Mouse (Mus musculus): ENCODE results near the gene Lpgat1. TPM values are rescaled to one million over a fixed set of nuclear protein-coding genes. Genes with fewer than 3 reads are reported as not detected.

Lpgat1 gene
- 55.6 and 58.0 TPM in 2 replicates for polyA plus RNA-seq (2014; fragmentation: Nextera tagmentation; extraction: Ambion mirVana)

DNA sequence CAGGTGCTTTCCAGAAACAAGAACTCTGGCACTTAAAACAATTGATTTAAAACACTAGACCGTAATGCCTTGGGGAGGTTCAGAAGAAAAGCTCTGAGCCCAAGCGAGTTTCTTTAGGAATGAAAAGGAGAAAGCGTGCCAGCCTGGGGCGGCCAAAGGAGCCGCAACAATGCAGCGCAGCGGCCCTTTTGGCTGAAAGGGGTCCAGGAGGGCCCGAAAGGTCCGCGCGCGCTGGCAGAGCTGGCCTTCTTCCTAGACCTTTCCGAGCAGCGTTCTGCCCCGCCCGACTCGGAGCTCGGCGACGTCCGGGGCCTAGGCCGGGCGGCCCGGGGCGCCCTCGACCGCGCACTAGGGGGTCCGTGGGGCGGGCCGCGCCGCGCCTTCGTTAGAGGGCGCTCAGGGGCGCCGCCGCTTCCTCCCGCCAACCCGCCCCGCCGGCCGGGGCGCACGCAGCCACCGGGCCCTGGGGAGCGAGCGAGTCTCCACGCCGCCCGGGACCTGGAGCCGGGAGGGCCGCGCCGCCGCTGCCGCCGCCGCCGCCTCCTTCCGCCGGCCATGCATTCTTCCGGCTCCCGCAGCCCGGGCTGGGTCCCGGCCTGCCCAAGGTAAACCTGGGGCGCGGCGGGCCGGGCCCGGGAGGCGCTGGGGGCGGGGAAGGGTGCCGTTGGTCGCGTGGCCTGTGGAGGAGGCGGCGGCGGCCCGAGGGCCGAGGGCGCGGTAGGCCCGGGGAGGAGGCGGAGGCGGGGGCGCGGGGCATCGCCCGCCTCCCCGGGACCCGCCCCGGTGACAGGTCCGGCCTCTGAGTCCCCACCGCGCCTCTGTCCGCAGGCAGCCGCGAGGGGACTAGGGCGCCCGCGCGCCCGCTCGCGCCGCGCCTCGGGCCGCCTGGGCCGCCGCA is at the start of gene Lpgat1:
TSS of gene Lpgat1 (plus strand) at position 234 of the 898 bp plus-strand sequence.
- Histone ChIP-seq H3K4me3 (ENCODE audit: low read depth, low read length) (peak within 1 kb of the TSS; percentile 91), H3K4me2 (peak within 1 kb of the TSS; percentile 74), H3K4me1 (ENCODE audit: control insufficient read depth, insufficient read depth, low read length) (peaks cover 7% of the 10 kb centered on the region), H3K27ac (ENCODE audit: low read depth, low read length) (peak within 1 kb of the TSS; percentile 96), H3K27me3 (ENCODE audit: control insufficient read depth, insufficient read depth, low read length) (no peaks in the 10 kb centered on the region), H3K9ac (ENCODE audit: low read depth, low read length) (peak within 1 kb of the TSS; percentile 93), H3K9me3 (replicated peaks; ENCODE audit: control insufficient read depth, low read length) (no peaks in the 10 kb centered on the region), H3K36me3 (ENCODE audit: control insufficient read depth, insufficient read depth, low read length) (no peaks in the 10 kb centered on the region; the same call in 1 of the 2 replicates)
- peak; percentile 84 for ATAC-seq (replicated peaks; ENCODE audit: insufficient number of reproducible peaks, low FRiP score, low TSS enrichment)
- WGBS (ENCODE audit: insufficient replicate concordance), result under 1% methylated on average over 91 of the region's 113 CpGs

DNA sequence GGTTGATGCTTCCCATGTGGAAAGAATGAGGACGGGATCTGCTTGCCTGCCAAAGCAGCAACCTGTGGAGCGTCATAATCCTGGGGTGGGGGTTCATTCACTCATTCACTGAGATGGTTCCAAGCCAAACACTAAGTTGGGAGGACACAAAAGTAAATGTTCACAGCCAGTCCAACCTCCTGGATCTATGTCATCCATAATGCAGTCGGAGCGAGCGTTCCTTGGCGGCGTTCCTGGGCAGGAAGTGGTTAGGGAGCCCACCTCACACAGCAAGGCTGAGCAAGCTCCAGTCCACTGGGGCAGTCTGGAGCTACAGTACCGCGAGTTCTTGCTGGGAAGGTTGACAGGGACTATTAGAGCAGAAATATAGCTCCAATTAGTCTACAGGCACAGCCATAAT is 49.6 kb upstream of the Lpgat1 start:
- no peak overlapping the region for H3K27ac ChIP-seq (ENCODE audit: low read depth, low read length)
- ATAC-seq (replicated peaks; ENCODE audit: insufficient number of reproducible peaks, low FRiP score, low TSS enrichment), result no peak
- WGBS (ENCODE audit: insufficient replicate concordance), result 79% methylated on average over 9 of the region's 9 CpGs
- H3K4me3 ChIP-seq (ENCODE audit: low read depth, low read length), result no peak overlapping the region
- H3K9ac ChIP-seq (ENCODE audit: low read depth, low read length), result no peak overlapping the region
- H3K4me2 ChIP-seq, result no peak overlapping the region
- H3K27me3 ChIP-seq (ENCODE audit: control insufficient read depth, insufficient read depth, low read length), result no peaks in the 10 kb centered on the region
- H3K4me1 ChIP-seq (ENCODE audit: control insufficient read depth, insufficient read depth, low read length), result no peaks in the 10 kb centered on the region
- H3K36me3 ChIP-seq (ENCODE audit: control insufficient read depth, insufficient read depth, low read length), result no peaks in the 10 kb centered on the region
- no peaks in the 10 kb centered on the region for H3K9me3 ChIP-seq (replicated peaks; ENCODE audit: control insufficient read depth, low read length)

DNA sequence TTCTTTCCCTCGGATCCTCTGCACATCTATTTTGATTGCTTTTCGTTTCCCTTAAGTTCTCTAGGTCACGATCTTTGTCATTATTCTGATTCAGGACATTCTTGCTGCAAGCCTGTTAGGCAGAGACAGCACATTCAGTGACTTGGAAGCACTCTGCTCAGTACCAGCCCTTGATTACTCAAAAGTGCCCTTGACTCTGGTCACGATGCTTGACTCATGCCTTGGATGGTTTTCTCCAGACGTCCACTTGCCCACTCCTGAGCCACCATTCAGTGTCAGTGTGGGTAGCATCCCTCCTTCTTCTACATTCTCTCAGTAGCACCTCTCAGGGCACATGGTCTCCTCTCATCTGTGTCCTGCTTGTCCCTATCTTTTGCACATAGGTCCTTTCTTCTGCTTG is 43.6 kb upstream of the Lpgat1 start:
- H3K4me3 ChIP-seq (ENCODE audit: low read depth, low read length), result no peak overlapping the region
- no peaks in the 10 kb centered on the region for H3K4me1 ChIP-seq (ENCODE audit: control insufficient read depth, insufficient read depth, low read length)
- no peak overlapping the region for H3K27ac ChIP-seq (ENCODE audit: low read depth, low read length)
- no peaks in the 10 kb centered on the region for H3K27me3 ChIP-seq (ENCODE audit: control insufficient read depth, insufficient read depth, low read length)
- H3K36me3 ChIP-seq (ENCODE audit: control insufficient read depth, insufficient read depth, low read length), result no peaks in the 10 kb centered on the region
- H3K9ac ChIP-seq (ENCODE audit: low read depth, low read length), result no peak overlapping the region
- H3K9me3 ChIP-seq (replicated peaks; ENCODE audit: control insufficient read depth, low read length), result no peaks in the 10 kb centered on the region
- 77% methylated on average over 5 of the region's 5 CpGs for WGBS (ENCODE audit: insufficient replicate concordance)
- ATAC-seq (replicated peaks; ENCODE audit: insufficient number of reproducible peaks, low FRiP score, low TSS enrichment), result no peak
- no peak overlapping the region for H3K4me2 ChIP-seq

DNA sequence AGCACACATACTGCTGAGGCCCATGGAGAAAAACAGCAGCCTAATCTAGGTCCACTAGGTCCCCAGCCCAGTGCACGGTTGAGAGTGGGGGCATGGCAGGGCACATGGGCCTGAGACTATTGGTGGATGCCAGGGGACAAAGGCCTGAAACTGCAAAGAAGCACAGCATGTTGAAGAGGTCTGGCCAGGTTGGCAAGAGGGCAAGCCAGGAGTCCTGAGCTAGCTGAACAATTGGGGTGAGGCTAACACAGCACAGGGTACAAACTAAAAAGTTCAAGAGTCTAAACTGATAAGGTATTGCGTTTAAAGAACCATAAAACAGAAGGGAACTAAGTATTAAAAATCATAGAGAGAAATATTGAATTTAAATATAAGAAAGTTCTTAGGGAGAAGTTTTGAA is 36.0 kb upstream of the Lpgat1 start:
- Histone ChIP-seq H3K27ac (ENCODE audit: low read depth, low read length) (no peak overlapping the region), H3K27me3 (ENCODE audit: control insufficient read depth, insufficient read depth, low read length) (no peaks in the 10 kb centered on the region), H3K4me3 (ENCODE audit: low read depth, low read length) (no peak overlapping the region), H3K36me3 (ENCODE audit: control insufficient read depth, insufficient read depth, low read length) (no peaks in the 10 kb centered on the region), H3K4me1 (ENCODE audit: control insufficient read depth, insufficient read depth, low read length) (no peaks in the 10 kb centered on the region), H3K9me3 (replicated peaks; ENCODE audit: control insufficient read depth, low read length) (peaks cover 7% of the 10 kb centered on the region), H3K4me2 (no peak overlapping the region), H3K9ac (ENCODE audit: low read depth, low read length) (no peak overlapping the region)
- WGBS (ENCODE audit: insufficient replicate concordance), result 59% methylated on average over 2 of the region's 2 CpGs
- ATAC-seq (replicated peaks; ENCODE audit: insufficient number of reproducible peaks, low FRiP score, low TSS enrichment), result no peak

DNA sequence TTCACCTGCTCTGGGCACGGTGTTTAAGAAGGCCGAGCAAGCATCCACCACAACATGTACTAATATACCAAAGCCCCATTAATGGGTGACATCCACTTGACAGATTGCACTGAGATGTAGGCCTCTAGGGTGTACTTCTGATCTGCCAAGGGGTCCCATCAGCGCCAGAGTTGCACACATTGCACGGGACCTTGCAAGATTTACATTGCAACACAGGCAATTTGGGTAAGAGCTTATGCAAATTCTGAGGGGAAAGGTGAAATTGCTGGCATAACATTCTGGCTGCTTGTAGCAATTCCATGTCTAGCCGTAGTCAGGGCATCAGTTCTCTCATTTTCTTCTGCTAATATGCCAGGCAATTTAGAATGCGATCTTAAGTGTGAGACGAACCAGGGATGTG is 30.1 kb upstream of the Lpgat1 start:
- WGBS (ENCODE audit: insufficient replicate concordance), result 89% methylated on average over 7 of the region's 7 CpGs

DNA sequence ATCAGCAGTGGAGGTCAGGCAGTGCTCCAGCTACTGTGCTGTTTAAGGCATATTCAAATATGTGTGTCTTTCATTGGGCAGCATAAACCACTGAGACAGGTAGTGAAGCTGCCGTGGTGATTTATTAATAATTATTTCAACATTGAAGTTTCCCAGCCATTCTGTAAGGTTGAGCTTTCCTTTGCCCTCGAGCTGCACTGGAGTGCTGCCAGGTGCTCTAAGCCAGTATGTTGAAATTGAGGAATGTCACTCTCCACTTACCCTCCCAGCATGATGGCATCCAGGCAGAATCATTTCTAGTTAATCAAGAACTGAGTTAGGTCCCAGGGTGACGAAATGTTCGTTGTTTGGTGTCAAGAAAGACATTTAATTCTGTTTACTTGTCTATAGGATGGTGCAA is 24.4 kb upstream of the Lpgat1 start:
- ATAC-seq (replicated peaks; ENCODE audit: insufficient number of reproducible peaks, low FRiP score, low TSS enrichment), result no peak
- Histone ChIP-seq H3K4me1 (ENCODE audit: control insufficient read depth, insufficient read depth, low read length) (peaks cover 2% of the 10 kb centered on the region; the same call in 1 of the 2 replicates), H3K27ac (ENCODE audit: low read depth, low read length) (no peak overlapping the region), H3K4me3 (ENCODE audit: low read depth, low read length) (no peak overlapping the region), H3K36me3 (ENCODE audit: control insufficient read depth, insufficient read depth, low read length) (no peaks in the 10 kb centered on the region), H3K9ac (ENCODE audit: low read depth, low read length) (no peak overlapping the region), H3K4me2 (no peak overlapping the region), H3K27me3 (ENCODE audit: control insufficient read depth, insufficient read depth, low read length) (no peaks in the 10 kb centered on the region), H3K9me3 (replicated peaks; ENCODE audit: control insufficient read depth, low read length) (no peaks in the 10 kb centered on the region)
- WGBS (ENCODE audit: insufficient replicate concordance), result 49% methylated on average over 4 of the region's 4 CpGs

More for the DNA sequence above, 30.1 kb upstream of the Lpgat1 start:
- H3K4me2 ChIP-seq, result no peak overlapping the region
- no peak overlapping the region for H3K4me3 ChIP-seq (ENCODE audit: low read depth, low read length)
- H3K36me3 ChIP-seq (ENCODE audit: control insufficient read depth, insufficient read depth, low read length), result no peaks in the 10 kb centered on the region
- no peaks in the 10 kb centered on the region for H3K4me1 ChIP-seq (ENCODE audit: control insufficient read depth, insufficient read depth, low read length)
- H3K9ac ChIP-seq (ENCODE audit: low read depth, low read length), result no peak overlapping the region
- no peak for ATAC-seq (replicated peaks; ENCODE audit: insufficient number of reproducible peaks, low FRiP score, low TSS enrichment)
- no peaks in the 10 kb centered on the region for H3K27me3 ChIP-seq (ENCODE audit: control insufficient read depth, insufficient read depth, low read length)
- H3K27ac ChIP-seq (ENCODE audit: low read depth, low read length), result no peak overlapping the region
- peaks cover 7% of the 10 kb centered on the region for H3K9me3 ChIP-seq (replicated peaks; ENCODE audit: control insufficient read depth, low read length)

DNA sequence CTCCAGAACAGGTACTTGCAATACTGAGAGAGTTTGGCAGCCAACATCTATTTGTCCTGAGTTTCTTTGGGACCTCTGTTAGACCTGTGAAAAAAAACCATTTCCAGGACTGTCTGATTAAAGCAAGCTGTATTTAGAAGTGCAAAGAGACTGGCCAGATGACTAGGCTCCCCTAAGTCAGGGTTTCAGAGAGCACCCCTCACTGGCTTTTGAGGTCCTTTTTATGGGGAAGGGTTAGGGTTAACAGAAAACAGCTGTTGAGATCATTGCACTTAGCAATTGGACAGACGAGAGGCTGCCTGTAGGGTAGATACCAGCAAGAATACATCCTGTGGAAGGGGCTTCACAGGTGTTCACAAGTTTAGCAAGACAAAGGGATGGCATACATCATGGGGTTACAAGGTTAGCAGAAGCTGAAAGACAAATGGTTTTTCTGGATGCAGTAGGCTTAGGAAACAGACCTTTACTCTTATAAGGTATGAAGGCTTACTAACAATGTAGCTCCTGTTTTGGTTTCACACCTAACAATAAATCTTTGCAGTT is 19.3 kb upstream of the Lpgat1 start:
- no peak for ATAC-seq (replicated peaks; ENCODE audit: insufficient number of reproducible peaks, low FRiP score, low TSS enrichment)
- Histone ChIP-seq H3K4me3 (ENCODE audit: low read depth, low read length) (no peak overlapping the region), H3K9ac (ENCODE audit: low read depth, low read length) (no peak overlapping the region), H3K4me2 (no peak overlapping the region), H3K27me3 (ENCODE audit: control insufficient read depth, insufficient read depth, low read length) (no peaks in the 10 kb centered on the region), H3K27ac (ENCODE audit: low read depth, low read length) (no peak overlapping the region), H3K36me3 (ENCODE audit: control insufficient read depth, insufficient read depth, low read length) (no peaks in the 10 kb centered on the region), H3K4me1 (ENCODE audit: control insufficient read depth, insufficient read depth, low read length) (peaks cover 2% of the 10 kb centered on the region; the same call in 1 of the 2 replicates), H3K9me3 (replicated peaks; ENCODE audit: control insufficient read depth, low read length) (no peaks in the 10 kb centered on the region)
- 24% methylated on average over 1 of the region's 1 CpGs for WGBS (ENCODE audit: insufficient replicate concordance)

DNA sequence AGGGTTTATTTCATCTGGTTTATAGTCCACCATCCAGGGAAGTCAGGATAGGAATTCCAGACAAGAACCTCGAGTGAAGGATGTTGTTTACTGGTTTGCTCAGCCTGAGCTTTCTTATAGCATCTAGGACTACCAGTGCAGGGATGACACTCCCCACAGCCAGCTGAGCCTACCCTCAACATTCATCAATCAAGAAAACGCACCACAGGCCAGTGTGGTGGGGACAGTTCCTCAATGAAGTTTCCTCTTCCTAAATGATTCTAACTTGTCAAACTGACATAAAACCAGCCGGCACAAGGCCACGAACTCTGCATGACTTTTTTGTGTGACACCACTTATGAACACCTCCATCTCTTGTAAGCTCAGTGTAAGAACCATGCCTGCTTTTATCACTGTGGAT is 13.1 kb upstream of the Lpgat1 start:
- no peak overlapping the region for H3K9ac ChIP-seq (ENCODE audit: low read depth, low read length)
- H3K9me3 ChIP-seq (replicated peaks; ENCODE audit: control insufficient read depth, low read length), result no peaks in the 10 kb centered on the region
- H3K27me3 ChIP-seq (ENCODE audit: control insufficient read depth, insufficient read depth, low read length), result no peaks in the 10 kb centered on the region
- no peak overlapping the region for H3K4me2 ChIP-seq
- no peak overlapping the region for H3K27ac ChIP-seq (ENCODE audit: low read depth, low read length)
- WGBS (ENCODE audit: insufficient replicate concordance), result 47% methylated on average over 4 of the region's 4 CpGs
- H3K36me3 ChIP-seq (ENCODE audit: control insufficient read depth, insufficient read depth, low read length), result no peaks in the 10 kb centered on the region
- no peak overlapping the region for H3K4me3 ChIP-seq (ENCODE audit: low read depth, low read length)
- no peak for ATAC-seq (replicated peaks; ENCODE audit: insufficient number of reproducible peaks, low FRiP score, low TSS enrichment)
- H3K4me1 ChIP-seq (ENCODE audit: control insufficient read depth, insufficient read depth, low read length), result no peaks in the 10 kb centered on the region
